8 mouse cellular contexts compared by ENCODE assay signal in genomic region chr14:47011171-47012139, GRCm38 (mm10).
DNase-seq lines count a peak whose midpoint lies in the region; ATAC-seq and TF ChIP-seq lines count a peak whose summit lies in the region.

No protein-coding gene starts in this region.

- ATAC-seq in embryonic facial prominence, embryonic 15.5 days (ENCODE audit: insufficient number of reproducible peaks, low FRiP score, low TSS enrichment, low read depth) = 0 out of 2 replicates have a peak, but pooled peaks have one; percentile 69
- ATAC-seq in heart, embryonic 16.5 days (replicated peaks; ENCODE audit: extremely low read depth, insufficient read depth, low FRiP score) = peak; percentile 75

- TF ChIP-seq CTCF in brain, embryonic 14.5 days (IDR thresholded peaks at IDR 0.05; ENCODE audit: borderline replicate concordance, extremely low read depth, insufficient read depth, insufficient read length) = no peak

- 54% methylated on average over 18 of the region's 18 CpGs for WGBS in embryonic facial prominence, embryonic 15.5 days
- WGBS in heart, embryonic 16.5 days = 29% methylated on average over 18 of the region's 18 CpGs
- 67% methylated on average over 18 of the region's 18 CpGs for WGBS in midbrain, embryonic 10.5 days

- no peak overlapping the region for H3K4me2 ChIP-seq in embryonic facial prominence, embryonic 15.5 days (replicated peaks)
- H3K4me2 ChIP-seq in heart, embryonic 16.5 days (ENCODE audit: low read depth, low read length) = peak overlapping the region; percentile 56

- no peak overlapping the region for H3K9ac ChIP-seq in embryonic facial prominence, embryonic 15.5 days
- peak overlapping the region; percentile 44 for H3K9ac ChIP-seq in heart, embryonic 16.5 days (ENCODE audit: low read length)

- TF ChIP-seq POLR2A in brain, embryonic 14.5 days (IDR thresholded peaks at IDR 0.05; ENCODE audit: borderline replicate concordance, extremely low read depth, insufficient read depth, insufficient read length, poor library complexity, severe bottlenecking) = no peak

- no peak overlapping the region for H3K4me3 ChIP-seq in embryonic facial prominence, embryonic 15.5 days (replicated peaks)
- H3K4me3 ChIP-seq in heart, embryonic 16.5 days (ENCODE audit: low read length) = no peak overlapping the region
- peak overlapping the region; percentile 9; the same call in 1 of the 2 replicates for H3K4me3 ChIP-seq in midbrain, embryonic 10.5 days

- H3K4me1 ChIP-seq in embryonic facial prominence, embryonic 15.5 days = peaks cover 13% of the 10 kb centered on the region
- peaks cover 29% of the 10 kb centered on the region for H3K4me1 ChIP-seq in heart, embryonic 16.5 days (ENCODE audit: control insufficient read depth, insufficient read depth, low read length)
- H3K4me1 ChIP-seq in midbrain, embryonic 10.5 days = peaks cover 23% of the 10 kb centered on the region

- no peaks in the 10 kb centered on the region for H3K9me3 ChIP-seq in embryonic facial prominence, embryonic 15.5 days (replicated peaks)
- no peaks in the 10 kb centered on the region for H3K9me3 ChIP-seq in heart, embryonic 16.5 days (replicated peaks; ENCODE audit: control insufficient read depth, low read length)
- H3K9me3 ChIP-seq in midbrain, embryonic 10.5 days (replicated peaks) = no peaks in the 10 kb centered on the region

- DNase-seq in brain, embryonic 14.5 days (ENCODE audit: low read depth) = peak; percentile 92
- peak; percentile 19 for DNase-seq in midbrain, embryonic 10.5 days (ENCODE audit: low spot score)
- no peak for DNase-seq in cerebellum, adult 9-11 months
- DNase-seq in testis, postnatal 10 days (ENCODE audit: low spot score) = no peak
- DNase-seq in adrenal gland, postnatal 4 days (ENCODE audit: low spot score in 2 of 2) = no peak
- no peak for DNase-seq in spleen, postnatal 4 days (ENCODE audit: low spot score in 2 of 2)

- no peaks in the 10 kb centered on the region for H3K27me3 ChIP-seq in embryonic facial prominence, embryonic 15.5 days
- H3K27me3 ChIP-seq in heart, embryonic 16.5 days (ENCODE audit: control insufficient read depth, insufficient read depth, low read length) = no peaks in the 10 kb centered on the region
- H3K27me3 ChIP-seq in midbrain, embryonic 10.5 days (ENCODE audit: low read depth, poor library complexity, severe bottlenecking) = no peaks in the 10 kb centered on the region

- H3K27ac ChIP-seq in embryonic facial prominence, embryonic 15.5 days (replicated peaks) = 0 out of 2 replicates have a peak overlapping the region, but pooled peaks have one; percentile 4
- H3K27ac ChIP-seq in heart, embryonic 16.5 days (ENCODE audit: low read length) = peak overlapping the region; percentile 93
- 0 out of 2 replicates have a peak overlapping the region, but pooled peaks have one; percentile 19 for H3K27ac ChIP-seq in midbrain, embryonic 10.5 days (replicated peaks)

- no peaks in the 10 kb centered on the region for H3K36me3 ChIP-seq in embryonic facial prominence, embryonic 15.5 days
- H3K36me3 ChIP-seq in heart, embryonic 16.5 days (ENCODE audit: control insufficient read depth, insufficient read depth) = no peaks in the 10 kb centered on the region
- no peaks in the 10 kb centered on the region for H3K36me3 ChIP-seq in midbrain, embryonic 10.5 days

Comparison
In these comparisons a context has a peak if more than half of its experiments do, and no peak if none do; other contexts are left out.
1. DNase-seq: peak in brain, embryonic 14.5 days (single experiment) and midbrain, embryonic 10.5 days (single experiment); none in cerebellum, adult 9-11 months (single experiment), testis, postnatal 10 days (single experiment), adrenal gland, postnatal 4 days (0 of 2) and spleen, postnatal 4 days (0 of 2).
2. H3K27ac ChIP-seq: peak in every context shown above with its lines; median percentile 93 in heart, embryonic 16.5 days; 19 in midbrain, embryonic 10.5 days; 4 in embryonic facial prominence, embryonic 15.5 days.